Mouse (Mus musculus) neural tube, embryonic 13.5 days (tissue): ENCODE data around the gene Prss48. TPM values are rescaled to one million over a fixed set of nuclear protein-coding genes. Genes with fewer than 3 reads are reported as not detected.

Source experiments
- ATAC-seq: fragments of 200-750 bp; cut with Nextera tagmentation; 2 replicates; pipeline ENCODE4 v1.8.0; 2017; ENCODE audit warnings: low read depth, mild to moderate bottlenecking, moderate TSS enrichment, moderate library complexity
- H3K27ac ChIP-seq: fragments of 300-500 bp; sonication (generic); replicated peaks from 2 replicates; pipeline ENCODE4 v1.5.1; 2015; ENCODE audit warnings: moderate library complexity, mild to moderate bottlenecking, inconsistent platforms
- H3K27me3 ChIP-seq: fragments of 300-500 bp; sonication (generic); 2 replicates; pipeline ENCODE4 v1.6.1; 2015; ENCODE audit warnings: mild to moderate bottlenecking, inconsistent platforms
- H3K36me3 ChIP-seq: fragments of 300-500 bp; sonication (generic); 2 replicates; pipeline ENCODE4 v1.6.1; 2015; ENCODE audit warnings: mild to moderate bottlenecking, inconsistent platforms
- H3K4me1 ChIP-seq: fragments of 300-500 bp; sonication (generic); replicated peaks from 2 replicates; pipeline ENCODE4 v1.6.1; 2015; ENCODE audit warnings: inconsistent platforms
- H3K4me2 ChIP-seq: fragments of 300-500 bp; sonication (generic); 2 replicates; pipeline ENCODE4 v1.6.1; 2015; ENCODE audit warnings: inconsistent platforms, mild to moderate bottlenecking, moderate library complexity
- H3K4me3 ChIP-seq: fragments of 300-500 bp; sonication (generic); 2 replicates; pipeline ENCODE4 v1.5.1; 2015; ENCODE audit warnings: mild to moderate bottlenecking, inconsistent platforms
- H3K9ac ChIP-seq: fragments of 300-500 bp; sonication (generic); 2 replicates; pipeline ENCODE4 v1.6.1; 2015; ENCODE audit warnings: moderate library complexity, mild to moderate bottlenecking, inconsistent platforms
- H3K9me3 ChIP-seq: fragments of 300-500 bp; sonication (generic); 2 replicates; pipeline ENCODE4 v1.6.1; 2016; ENCODE audit warnings: inconsistent platforms
- WGBS: fragments of 180-500 bp; shearing (Covaris S2); methylation state at CpG from one replicate; pipeline ENCODE4 v1.1.7; 2015; 5-methylcytosine and 5-hydroxymethylcytosine counted together
- polyA plus RNA-seq: library from polyadenylated mRNA; unstranded; fragments of >200 nt; fragmentation: Nextera tagmentation; extraction: Ambion mirVana; gene quantifications from 2 replicates; pipeline ENCODE4 v1.2.1, GENCODE M21; 2015

Prss48 gene
- not detected in 2 replicates for polyA plus RNA-seq

GRCm38 (mm10) chr3:86002423-86002822 is at the start of gene Prss48:
TSS of gene Prss48 (minus strand) at chr3:86002491.
- no peak within 1 kb of the TSS for H3K27ac ChIP-seq
- no peaks in the 10 kb centered on the region for H3K9me3 ChIP-seq
- H3K4me3 ChIP-seq = no peak within 1 kb of the TSS
- no peaks in the 10 kb centered on the region for H3K36me3 ChIP-seq
- no peak within 1 kb of the TSS for H3K9ac ChIP-seq
- no peaks in the 10 kb centered on the region for H3K27me3 ChIP-seq
- ATAC-seq = no peak
- 78% methylated on average over 17 of the region's 17 CpGs for WGBS
- H3K4me2 ChIP-seq = no peak within 1 kb of the TSS
- no peaks in the 10 kb centered on the region for H3K4me1 ChIP-seq

GRCm38 (mm10) chr3:86049041-86049440 is 46.8 kb upstream of the Prss48 start:
- Histone ChIP-seq H3K36me3 (peaks cover 16% of the 10 kb centered on the region), H3K4me3 (no peak overlapping the region), H3K4me1 (0 out of 2 replicates have a peak, but pooled peaks cover 5% of the 10 kb centered on the region), H3K27ac (no peak overlapping the region), H3K27me3 (no peaks in the 10 kb centered on the region), H3K9ac (no peak overlapping the region), H3K4me2 (no peak overlapping the region), H3K9me3 (no peaks in the 10 kb centered on the region)
- 86% methylated on average over 2 of the region's 2 CpGs for WGBS
- ATAC-seq = no peak

- WGBS = 94% methylated on average over 9 of the region's 9 CpGs
Measured at GRCm38 (mm10) chr3:86047686-86048408, 45.6 kb upstream of the Prss48 start.

GRCm38 (mm10) chr3:86040286-86041201 is 38.3 kb upstream of the Prss48 start:
- Histone ChIP-seq H3K36me3 (no peaks in the 10 kb centered on the region), H3K4me3 (no peak overlapping the region), H3K27me3 (no peaks in the 10 kb centered on the region), H3K27ac (no peak overlapping the region), H3K9me3 (no peaks in the 10 kb centered on the region), H3K4me1 (peaks cover 18% of the 10 kb centered on the region), H3K9ac (no peak overlapping the region), H3K4me2 (no peak overlapping the region)
- WGBS = 53% methylated on average over 14 of the region's 14 CpGs
- ATAC-seq = no peak

More at GRCm38 (mm10) chr3:86047686-86048408, 45.6 kb upstream of the Prss48 start:
- no peaks in the 10 kb centered on the region for H3K9me3 ChIP-seq
- no peaks in the 10 kb centered on the region for H3K27me3 ChIP-seq
- H3K36me3 ChIP-seq = peaks cover 16% of the 10 kb centered on the region
- no peak overlapping the region for H3K9ac ChIP-seq
- H3K4me3 ChIP-seq = no peak overlapping the region
- H3K4me2 ChIP-seq = no peak overlapping the region
- ATAC-seq = no peak
- no peaks in the 10 kb centered on the region for H3K4me1 ChIP-seq
- no peak overlapping the region for H3K27ac ChIP-seq

- H3K4me2 ChIP-seq = no peak overlapping the region
- no peak overlapping the region for H3K4me3 ChIP-seq
- H3K9me3 ChIP-seq = no peaks in the 10 kb centered on the region
- H3K4me1 ChIP-seq = peaks cover 18% of the 10 kb centered on the region
- no peak overlapping the region for H3K9ac ChIP-seq
- no peak overlapping the region for H3K27ac ChIP-seq
- no peaks in the 10 kb centered on the region for H3K27me3 ChIP-seq
- 60% methylated on average over 3 of the region's 3 CpGs for WGBS
- H3K36me3 ChIP-seq = no peaks in the 10 kb centered on the region
- no peak for ATAC-seq
Measured at GRCm38 (mm10) chr3:86038648-86039047, 36.4 kb upstream of the Prss48 start.

GRCm38 (mm10) chr3:86037926-86038484 is 35.7 kb upstream of the Prss48 start:
- no peak overlapping the region for H3K4me3 ChIP-seq
- 90% methylated on average over 9 of the region's 9 CpGs for WGBS
- H3K9ac ChIP-seq = no peak overlapping the region
- H3K36me3 ChIP-seq = no peaks in the 10 kb centered on the region
- no peaks in the 10 kb centered on the region for H3K27me3 ChIP-seq
- no peak overlapping the region for H3K27ac ChIP-seq
- no peak for ATAC-seq
- peaks cover 18% of the 10 kb centered on the region for H3K4me1 ChIP-seq
- no peaks in the 10 kb centered on the region for H3K9me3 ChIP-seq
- no peak overlapping the region for H3K4me2 ChIP-seq

- 73% methylated on average over 9 of the region's 9 CpGs for WGBS
- no peak for ATAC-seq
- no peaks in the 10 kb centered on the region for H3K27me3 ChIP-seq
- no peaks in the 10 kb centered on the region for H3K9me3 ChIP-seq
- H3K36me3 ChIP-seq = no peaks in the 10 kb centered on the region
- H3K27ac ChIP-seq = no peak overlapping the region
- no peak overlapping the region for H3K4me3 ChIP-seq
- no peak overlapping the region for H3K9ac ChIP-seq
- H3K4me2 ChIP-seq = no peak overlapping the region
- peaks cover under 1% of the 10 kb centered on the region; the same call in 1 of the 2 replicates for H3K4me1 ChIP-seq
Measured at GRCm38 (mm10) chr3:86033455-86034090, 31.3 kb upstream of the Prss48 start.

GRCm38 (mm10) chr3:86030566-86030965 is 28.3 kb upstream of the Prss48 start:
- no peaks in the 10 kb centered on the region for H3K27me3 ChIP-seq
- no peaks in the 10 kb centered on the region for H3K4me1 ChIP-seq
- H3K4me3 ChIP-seq = no peak overlapping the region
- H3K27ac ChIP-seq = no peak overlapping the region
- ATAC-seq = no peak
- 66% methylated on average over 4 of the region's 4 CpGs for WGBS
- no peaks in the 10 kb centered on the region for H3K9me3 ChIP-seq
- no peaks in the 10 kb centered on the region for H3K36me3 ChIP-seq
- H3K4me2 ChIP-seq = no peak overlapping the region
- no peak overlapping the region for H3K9ac ChIP-seq

- WGBS = 91% methylated on average over 15 of the region's 15 CpGs
- no peak overlapping the region for H3K27ac ChIP-seq
- H3K27me3 ChIP-seq = no peaks in the 10 kb centered on the region
- H3K9me3 ChIP-seq = no peaks in the 10 kb centered on the region
- H3K4me2 ChIP-seq = no peak overlapping the region
- no peaks in the 10 kb centered on the region for H3K36me3 ChIP-seq
- no peaks in the 10 kb centered on the region for H3K4me1 ChIP-seq
- no peak overlapping the region for H3K9ac ChIP-seq
- no peak overlapping the region for H3K4me3 ChIP-seq
- ATAC-seq = no peak
Measured at GRCm38 (mm10) chr3:86028658-86029375, 26.5 kb upstream of the Prss48 start.

- H3K4me2 ChIP-seq = no peak overlapping the region
- no peak overlapping the region for H3K27ac ChIP-seq
- H3K9me3 ChIP-seq = no peaks in the 10 kb centered on the region
- WGBS = 95% methylated on average over 20 of the region's 20 CpGs
- ATAC-seq = no peak
- H3K4me3 ChIP-seq = no peak overlapping the region
- H3K4me1 ChIP-seq = no peaks in the 10 kb centered on the region
- no peak overlapping the region for H3K9ac ChIP-seq
- no peaks in the 10 kb centered on the region for H3K36me3 ChIP-seq
- no peaks in the 10 kb centered on the region for H3K27me3 ChIP-seq
Measured at GRCm38 (mm10) chr3:86025341-86026137, 23.2 kb upstream of the Prss48 start.
